Mouse (Mus musculus): Measurements from ENCODE around the gene Fbxo24.

Gene Fbxo24

GRCm38 (mm10) chr5:137628498-137629305 is at the start of gene Fbxo24, which contains the start of the genes Lrch4 and Gm20605:
Gene Fbxo24 (minus strand): TSS chr5:137629002.
Gene Lrch4 (plus strand): TSS chr5:137629121.
Gene Gm20605 (plus strand): TSS chr5:137629175.
- peak; percentile 99 for DNase-seq

- no peak for DNase-seq
These were observed 49.1 kb upstream of the Fbxo24 start for GRCm38 (mm10) chr5:137677859-137678258.

- DNase-seq: no peak
These were observed 46.0 kb upstream of the Fbxo24 start for GRCm38 (mm10) chr5:137674786-137675185.

- DNase-seq: no peak
These were observed 44.2 kb upstream of the Fbxo24 start for GRCm38 (mm10) chr5:137673015-137673414.

- no peak for DNase-seq
These were observed 43.6 kb upstream of the Fbxo24 start for GRCm38 (mm10) chr5:137672361-137672760.

GRCm38 (mm10) chr5:137671443-137672240 is 42.8 kb upstream of the Fbxo24 start:
- no peak for DNase-seq

GRCm38 (mm10) chr5:137670240-137670639 is 41.4 kb upstream of the Fbxo24 start:
- DNase-seq: peak; percentile 57

- no peak for DNase-seq
These were observed 40.2 kb upstream of the Fbxo24 start for GRCm38 (mm10) chr5:137668971-137669370.

- DNase-seq: no peak
These were observed 34.3 kb upstream of the Fbxo24 start for GRCm38 (mm10) chr5:137663057-137663456.

GRCm38 (mm10) chr5:137660064-137660688 is 31.4 kb upstream of the Fbxo24 start:
- no peak for DNase-seq

- DNase-seq: peak; percentile 68
These were observed 28.2 kb upstream of the Fbxo24 start for GRCm38 (mm10) chr5:137656977-137657376.

GRCm38 (mm10) chr5:137654746-137655145 is 25.9 kb upstream of the Fbxo24 start:
- DNase-seq: peak; percentile 51

GRCm38 (mm10) chr5:137653366-137653765 is 24.6 kb upstream of the Fbxo24 start:
- DNase-seq: no peak

- DNase-seq: peak; percentile 80
These were observed 23.7 kb upstream of the Fbxo24 start for GRCm38 (mm10) chr5:137652474-137652873.

- DNase-seq: no peak
These were observed 21.1 kb upstream of the Fbxo24 start for GRCm38 (mm10) chr5:137649669-137650571.

GRCm38 (mm10) chr5:137649251-137649650 is 20.4 kb upstream of the Fbxo24 start:
- no peak for DNase-seq

GRCm38 (mm10) chr5:137647827-137648601 is 19.2 kb upstream of the Fbxo24 start:
- DNase-seq: no peak

GRCm38 (mm10) chr5:137645652-137646091 is 16.9 kb upstream of the Fbxo24 start, which contains the start of gene Irs3:
Gene Irs3 (minus strand): TSS chr5:137645714.
- DNase-seq: no peak

GRCm38 (mm10) chr5:137645091-137645651 is 16.4 kb upstream of the Fbxo24 start:
- DNase-seq: peak; percentile 49

- DNase-seq: no peak
These were observed 15.7 kb upstream of the Fbxo24 start for GRCm38 (mm10) chr5:137644484-137644883.

- DNase-seq: no peak
These were observed 14.1 kb upstream of the Fbxo24 start for GRCm38 (mm10) chr5:137642886-137643285.
